Mouse (Mus musculus): ENCODE results near the gene Scrn1.

Gene Scrn1

GRCm38 (mm10) chr6:54538773-54539173, 27.5 kb downstream of the Scrn1 start:
- in situ Hi-C loops (cut with MboI; ENCODE audit: low sequenced_read_pairs): no loop called here

GRCm38 (mm10) chr6:54537053-54537452, 29.2 kb downstream of the Scrn1 start:
- in situ Hi-C loops (cut with MboI; ENCODE audit: low sequenced_read_pairs): no loop called here

- in situ Hi-C loops (cut with MboI; ENCODE audit: low sequenced_read_pairs): no loop called here
Observed at GRCm38 (mm10) chr6:54535485-54535884, 30.8 kb downstream of the Scrn1 start.

- in situ Hi-C loops (cut with MboI; ENCODE audit: low sequenced_read_pairs): no loop called here
Observed at GRCm38 (mm10) chr6:54531048-54531481, 35.2 kb downstream of the Scrn1 start.

- in situ Hi-C loops (cut with MboI; ENCODE audit: low sequenced_read_pairs): no loop called here
Observed at GRCm38 (mm10) chr6:54530182-54530581, 36.1 kb downstream of the Scrn1 start.

GRCm38 (mm10) chr6:54528666-54529065, 37.6 kb downstream of the Scrn1 start:
- in situ Hi-C loops (cut with MboI; ENCODE audit: low sequenced_read_pairs): no loop called here

GRCm38 (mm10) chr6:54518758-54519157, 47.5 kb downstream of the Scrn1 start:
- in situ Hi-C loops (cut with MboI; ENCODE audit: low sequenced_read_pairs): no loop called here

GRCm38 (mm10) chr6:54516512-54517134, 49.7 kb downstream of the Scrn1 start:
- in situ Hi-C loops (cut with MboI; ENCODE audit: low sequenced_read_pairs): no loop called here

GRCm38 (mm10) chr6:54512256-54512655, 54.0 kb downstream of the Scrn1 start:
- in situ Hi-C loops (cut with MboI; ENCODE audit: low sequenced_read_pairs): no loop called here

- in situ Hi-C loops (cut with MboI; ENCODE audit: low sequenced_read_pairs): loop anchor here (10.0 kb wide), 1 partner anchor 114 kb away; no protein-coding TSS in a partner anchor
Observed at GRCm38 (mm10) chr6:54509264-54509663, 57.0 kb downstream of the Scrn1 start.

GRCm38 (mm10) chr6:54508256-54508793, 58.0 kb downstream of the Scrn1 start:
- in situ Hi-C loops (cut with MboI; ENCODE audit: low sequenced_read_pairs): loop anchor here (10.0 kb wide), 1 partner anchor 114 kb away; no protein-coding TSS in a partner anchor

- in situ Hi-C loops (cut with MboI; ENCODE audit: low sequenced_read_pairs): loop anchor here (10.0 kb wide), 1 partner anchor 113 kb away; no protein-coding TSS in a partner anchor
Observed at GRCm38 (mm10) chr6:54507808-54508207, 58.5 kb downstream of the Scrn1 start.

GRCm38 (mm10) chr6:54507002-54507401, 59.3 kb downstream of the Scrn1 start:
- in situ Hi-C loops (cut with MboI; ENCODE audit: low sequenced_read_pairs): loop anchor here (10.0 kb wide), 1 partner anchor 112 kb away; no protein-coding TSS in a partner anchor

- in situ Hi-C loops (cut with MboI; ENCODE audit: low sequenced_read_pairs): loop anchor here (10.0 kb wide), 1 partner anchor 112 kb away; no protein-coding TSS in a partner anchor
Observed at GRCm38 (mm10) chr6:54506318-54506717, 60.0 kb downstream of the Scrn1 start.

GRCm38 (mm10) chr6:54502661-54503115, 63.6 kb downstream of the Scrn1 start:
- in situ Hi-C loops (cut with MboI; ENCODE audit: low sequenced_read_pairs): loop anchor here (10.0 kb wide), 1 partner anchor 108 kb away; no protein-coding TSS in a partner anchor

- in situ Hi-C loops (cut with MboI; ENCODE audit: low sequenced_read_pairs): no loop called here
Observed at GRCm38 (mm10) chr6:54496214-54496613, 70.1 kb downstream of the Scrn1 start.

- in situ Hi-C loops (cut with MboI; ENCODE audit: low sequenced_read_pairs): no loop called here
Observed at GRCm38 (mm10) chr6:54494612-54495398, 71.5 kb downstream of the Scrn1 start.

GRCm38 (mm10) chr6:54494097-54494496, 72.2 kb downstream of the Scrn1 start:
- in situ Hi-C loops (cut with MboI; ENCODE audit: low sequenced_read_pairs): no loop called here

GRCm38 (mm10) chr6:54491074-54491473, 75.2 kb downstream of the Scrn1 start:
- in situ Hi-C loops (cut with MboI; ENCODE audit: low sequenced_read_pairs): no loop called here

GRCm38 (mm10) chr6:54485973-54486569, 80.2 kb downstream of the Scrn1 start:
- in situ Hi-C loops (cut with MboI; ENCODE audit: low sequenced_read_pairs): no loop called here

- in situ Hi-C loops (cut with MboI; ENCODE audit: low sequenced_read_pairs): no loop called here
Observed at GRCm38 (mm10) chr6:54485435-54485901, 80.8 kb downstream of the Scrn1 start.

Measured in CH12F3 (cell line).